Mouse (Mus musculus) testis, postnatal 14 days (tissue): ENCODE data around the gene Nacad.

Source experiments
- DNase-seq: peaks from one replicate; pipeline ENCODE4 v3.0.0; 2021; ENCODE audit warnings: low spot score

Gene Nacad

DNA sequence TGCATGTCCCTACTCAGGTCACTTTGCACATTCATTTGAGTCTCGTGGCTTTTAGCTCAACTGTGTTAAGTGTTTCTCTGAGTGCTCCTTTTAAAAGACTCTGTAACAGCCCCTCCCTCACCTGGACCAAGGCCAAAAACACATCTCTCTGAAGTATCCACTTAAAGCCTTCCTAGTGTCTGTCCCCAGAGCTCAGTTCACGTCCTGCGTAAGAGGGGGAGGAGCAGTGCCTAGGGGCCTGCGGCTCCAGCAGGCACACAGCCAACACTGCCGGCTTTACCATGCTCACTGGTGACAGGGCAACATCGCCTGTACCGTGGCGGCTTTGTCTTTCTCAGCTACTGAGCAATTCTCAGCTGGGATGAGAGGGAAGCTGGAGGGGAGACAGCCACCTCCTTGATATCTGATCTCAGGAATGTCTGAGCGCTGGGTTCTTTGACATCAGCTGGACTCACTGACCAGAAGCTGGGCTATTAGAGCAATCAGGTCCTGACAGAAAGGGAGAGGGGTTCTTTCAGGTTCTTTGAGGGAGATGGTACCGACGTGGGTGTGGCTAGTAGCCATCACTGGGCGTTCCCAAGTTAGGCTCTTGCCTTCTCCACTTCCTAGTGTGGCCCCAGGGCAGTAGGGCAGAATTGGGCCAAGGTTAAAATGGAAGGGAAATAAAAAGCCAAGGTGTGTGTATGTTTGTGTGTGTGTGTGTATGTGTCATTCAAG, 1.8 kb downstream of the Nacad start:
- DNase-seq, result no peak

DNA sequence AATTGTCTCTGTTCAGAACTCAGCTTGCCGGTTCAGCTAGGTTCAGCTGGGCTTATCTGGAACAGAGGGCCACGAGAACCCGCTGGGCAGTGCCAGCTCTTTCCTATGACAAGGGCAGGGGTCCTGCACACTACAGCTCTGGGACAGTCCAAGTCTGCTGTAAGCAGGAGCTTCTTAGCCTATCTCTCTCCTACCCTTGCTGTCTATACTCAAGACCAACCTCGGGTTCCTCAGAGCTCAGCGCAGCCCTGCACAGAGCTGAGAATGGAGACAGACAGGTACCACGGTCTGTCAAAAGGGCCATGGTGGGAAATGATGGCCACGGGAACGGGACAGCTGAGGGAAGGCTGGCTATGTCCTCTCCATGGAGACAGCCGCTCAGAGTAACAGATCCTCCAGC, 2.6 kb downstream of the Nacad start:
- DNase-seq, result no peak

DNA sequence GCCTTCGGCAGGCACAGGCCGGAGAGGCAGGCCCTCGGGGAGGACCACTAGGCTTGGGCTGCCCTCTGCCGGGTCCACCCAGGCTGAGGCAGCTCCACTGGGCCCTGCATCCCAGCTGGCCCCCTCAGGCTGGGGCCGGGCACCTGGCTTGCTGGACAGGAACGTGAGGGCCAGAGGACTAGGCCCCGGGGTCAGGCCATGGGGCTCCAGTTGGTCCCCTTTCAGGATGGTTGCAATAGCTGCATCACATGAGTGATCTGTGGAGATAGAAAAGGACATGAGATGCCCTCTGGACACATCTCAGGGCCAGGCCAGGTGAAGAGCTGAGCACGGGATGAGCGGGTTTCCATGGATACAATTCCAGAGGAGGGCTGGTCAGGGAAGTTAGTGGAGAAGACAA, 3.2 kb downstream of the Nacad start:
- no peak for DNase-seq

DNA sequence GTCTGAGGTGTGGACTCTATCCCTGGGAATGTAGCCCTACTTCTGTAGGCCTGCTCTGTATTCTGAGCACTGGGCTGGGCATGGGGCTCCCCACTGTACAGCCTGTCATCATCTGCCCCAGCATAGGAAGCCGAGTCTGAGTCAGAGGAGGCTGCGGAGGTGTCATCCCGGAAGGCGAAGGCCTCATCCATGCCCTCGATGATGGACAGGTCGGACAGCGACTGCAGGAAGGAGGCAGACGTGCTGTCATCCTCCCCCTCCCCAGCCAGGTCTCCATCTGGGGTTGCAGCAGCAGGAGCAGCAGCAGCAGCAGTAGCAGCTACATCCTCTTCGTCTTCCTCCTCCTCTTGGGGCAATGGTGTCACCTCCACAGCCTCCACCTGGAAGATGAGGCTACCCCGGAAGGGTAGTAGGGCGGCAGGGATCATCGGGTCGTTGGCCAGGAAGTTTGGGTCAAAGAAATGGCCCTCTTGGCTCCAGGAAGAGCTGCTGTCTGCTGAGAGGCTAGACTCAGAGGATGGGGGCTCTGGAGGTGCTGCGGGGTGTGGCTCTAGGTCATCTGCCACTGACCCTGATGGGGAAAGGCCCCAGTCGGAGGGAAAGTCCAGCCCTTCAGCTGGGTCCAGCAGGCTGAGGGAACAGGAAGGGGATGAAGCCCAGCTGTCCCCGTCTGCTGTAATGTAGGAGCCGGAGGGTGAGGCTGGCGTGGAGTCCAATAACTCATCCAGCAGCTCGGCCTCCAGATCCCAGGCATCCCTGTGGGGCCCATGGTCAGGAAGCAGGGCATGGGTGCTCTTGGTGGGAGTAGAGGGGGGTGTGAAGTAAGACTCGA, 4.0 kb downstream of the Nacad start:
- no peak for DNase-seq

DNA sequence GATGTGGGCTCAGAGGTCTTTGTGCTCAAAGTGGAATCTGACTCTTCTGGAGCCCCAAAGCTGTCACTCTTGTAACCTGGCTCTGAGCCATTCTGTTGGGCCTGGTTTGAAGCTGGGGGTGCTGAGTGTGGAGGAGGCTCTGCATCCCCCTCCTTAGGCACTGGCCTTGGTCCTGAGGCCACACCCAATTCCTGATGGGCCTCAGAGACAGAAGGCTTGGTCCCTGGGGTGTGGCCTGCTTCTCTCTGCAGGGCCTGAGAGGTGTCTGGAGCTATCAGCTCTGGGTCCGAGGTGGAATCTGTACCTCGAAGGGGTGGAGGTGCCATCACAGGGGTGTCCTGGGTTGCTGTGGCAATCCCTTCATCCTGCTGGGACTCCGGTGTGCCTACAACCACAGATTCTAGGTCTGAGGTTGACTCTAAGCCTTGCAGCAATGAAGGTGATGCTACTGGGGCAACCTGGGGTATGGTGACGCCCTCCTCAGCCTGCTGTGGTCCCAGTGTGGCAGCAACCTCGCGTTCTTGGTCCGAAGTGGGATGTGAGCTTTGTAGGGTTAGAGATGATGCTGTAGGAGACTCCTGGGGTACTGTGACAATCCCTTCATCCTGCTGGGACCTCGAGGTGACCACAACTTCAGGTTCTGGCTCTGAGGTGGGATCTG, 5.4 kb downstream of the Nacad start:
- DNase-seq, result no peak

DNA sequence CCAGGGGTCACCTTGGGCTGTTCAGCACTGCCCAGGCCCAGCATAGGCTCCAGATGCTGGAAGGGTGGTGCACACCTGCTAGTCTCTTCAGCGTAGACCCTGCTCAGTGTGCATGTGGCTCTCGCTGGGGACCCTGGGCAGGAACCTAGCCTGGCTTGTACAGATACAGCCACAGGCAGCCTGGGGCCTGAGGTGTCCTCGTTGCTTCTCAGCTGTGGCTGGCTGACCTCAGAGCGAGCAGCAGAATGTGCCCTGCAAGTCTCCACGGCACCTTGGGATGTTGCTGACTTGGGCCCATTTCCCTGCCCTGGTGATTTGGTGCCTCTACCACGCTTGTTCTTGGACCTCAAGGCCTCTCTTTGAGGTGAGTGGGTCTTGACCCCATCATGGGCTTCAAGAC, 6.0 kb downstream of the Nacad start:
- no peak for DNase-seq

DNA sequence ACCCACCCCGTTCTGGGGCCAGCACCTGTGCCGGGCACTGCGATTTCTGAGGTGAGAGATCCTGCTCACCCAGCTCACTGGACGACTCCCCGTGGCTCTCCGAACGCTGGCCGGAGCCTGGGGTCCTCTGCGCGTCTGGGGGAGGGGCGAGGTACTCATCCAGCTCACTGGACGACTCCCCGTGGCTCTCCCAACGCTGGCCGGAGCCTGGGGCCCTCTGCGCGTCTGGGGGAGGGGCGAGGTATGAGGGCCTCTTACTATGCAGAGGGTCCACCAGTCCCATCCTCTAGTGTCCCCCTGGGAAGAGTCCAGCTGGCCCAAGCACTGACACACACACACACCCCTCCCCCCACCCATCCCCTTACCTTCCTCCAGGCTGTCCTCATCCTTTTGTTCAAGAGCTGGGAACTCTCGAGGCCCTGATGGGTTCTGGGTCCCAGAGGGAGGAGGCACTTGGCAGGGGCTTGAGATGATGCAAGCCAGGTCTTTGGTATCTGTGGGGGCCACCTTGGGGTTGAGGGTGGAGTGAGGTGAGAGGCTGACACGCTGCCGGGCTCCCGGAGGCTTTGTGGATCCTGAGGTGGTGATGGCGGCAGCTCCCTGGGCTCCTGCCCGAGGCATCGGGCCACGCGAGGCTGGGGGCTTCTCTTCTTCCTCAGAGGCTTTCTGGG, 6.7 kb downstream of the Nacad start:
- no peak for DNase-seq

DNA sequence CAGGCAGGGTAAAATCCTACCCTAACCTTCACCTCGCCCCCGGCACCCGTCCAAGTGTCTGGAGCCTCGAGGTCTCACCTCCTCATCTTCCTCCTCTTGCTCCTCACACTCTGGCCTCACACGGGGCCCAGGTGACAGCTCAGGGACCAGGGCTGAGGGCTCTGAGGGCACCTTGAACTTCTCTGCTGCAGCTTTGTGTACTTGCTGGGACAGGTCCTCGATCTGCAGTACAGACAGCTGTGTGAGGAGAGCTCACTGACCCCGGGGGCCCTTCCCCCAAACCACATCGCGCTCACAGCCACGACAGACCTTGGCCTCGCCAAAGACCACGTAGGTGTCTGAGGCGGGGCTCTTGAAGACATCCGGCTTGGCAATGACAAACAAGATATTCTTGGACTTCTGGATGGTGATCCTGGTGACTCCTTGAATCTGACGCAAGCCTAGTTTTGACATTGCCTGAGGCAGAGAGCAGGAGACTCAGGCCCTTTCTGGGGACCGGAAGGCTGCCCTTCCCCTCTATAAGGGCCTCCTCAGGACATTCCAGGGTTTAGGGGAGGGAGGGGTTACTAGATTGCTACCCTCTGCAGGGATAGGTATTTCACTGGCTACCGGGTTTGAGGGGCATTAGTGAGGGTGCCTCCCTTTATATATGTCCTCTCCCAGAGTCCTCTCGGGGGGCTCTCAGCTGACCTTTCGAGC, 7.5 kb downstream of the Nacad start:
- no peak for DNase-seq

DNA sequence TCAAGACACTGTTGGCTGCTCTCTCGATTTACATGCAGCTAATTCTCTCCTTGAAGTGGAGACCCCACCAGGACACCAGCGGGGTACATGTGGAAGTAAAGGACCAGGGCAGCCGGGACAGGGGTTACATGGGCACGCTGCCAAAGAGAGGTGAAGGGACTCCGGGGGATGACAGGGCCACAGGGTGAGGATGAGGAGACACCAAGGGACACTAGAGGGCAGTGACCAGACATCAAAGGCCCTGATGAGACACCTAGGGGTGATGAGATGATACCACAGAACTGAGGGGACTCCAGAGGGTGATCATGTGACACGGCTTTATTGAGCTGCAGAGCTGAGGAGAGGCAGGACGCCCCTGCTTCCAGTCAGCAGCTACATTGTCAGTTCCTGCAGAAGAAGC, 8.3 kb downstream of the Nacad start:
- no peak for DNase-seq

DNA sequence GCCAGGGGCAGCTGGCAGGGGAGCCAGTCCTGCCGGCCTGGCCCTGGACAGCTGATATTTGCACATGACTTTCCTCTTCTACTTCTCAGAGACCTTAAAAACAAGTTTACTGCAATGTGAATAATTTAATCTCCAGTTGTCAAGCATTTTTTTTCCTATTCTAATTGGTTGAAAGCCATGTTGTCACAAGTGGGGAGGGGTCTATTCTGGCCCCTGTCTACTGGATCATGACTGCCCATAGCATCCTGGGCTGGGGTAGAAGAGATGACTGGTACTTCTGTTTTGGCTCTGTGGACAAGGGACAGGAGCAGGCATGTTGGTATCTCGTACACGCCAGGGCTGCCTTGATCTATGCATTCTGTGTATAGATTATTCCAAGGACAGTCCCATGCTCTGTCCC, 9.2 kb downstream of the Nacad start:
- no peak for DNase-seq

DNA sequence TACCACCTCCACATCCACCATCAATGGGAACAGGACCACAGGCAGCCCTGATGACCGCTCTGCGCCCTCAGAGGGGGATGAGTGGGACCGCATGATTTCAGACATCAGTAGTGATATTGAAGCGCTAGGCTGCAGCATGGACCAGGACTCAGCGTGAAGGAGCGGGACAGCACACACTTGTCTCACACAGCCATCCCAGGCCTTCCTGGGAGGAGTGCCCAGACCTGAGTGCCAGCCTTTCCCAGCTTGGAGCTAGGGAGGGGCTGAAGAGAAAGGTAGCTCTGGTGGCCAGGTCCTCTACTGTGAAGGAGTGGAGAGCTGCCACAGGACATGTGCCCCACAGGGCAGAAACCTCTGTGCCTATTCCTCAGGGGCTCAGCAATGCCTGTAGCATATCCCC, 9.6 kb downstream of the Nacad start:
- DNase-seq, result no peak

DNA sequence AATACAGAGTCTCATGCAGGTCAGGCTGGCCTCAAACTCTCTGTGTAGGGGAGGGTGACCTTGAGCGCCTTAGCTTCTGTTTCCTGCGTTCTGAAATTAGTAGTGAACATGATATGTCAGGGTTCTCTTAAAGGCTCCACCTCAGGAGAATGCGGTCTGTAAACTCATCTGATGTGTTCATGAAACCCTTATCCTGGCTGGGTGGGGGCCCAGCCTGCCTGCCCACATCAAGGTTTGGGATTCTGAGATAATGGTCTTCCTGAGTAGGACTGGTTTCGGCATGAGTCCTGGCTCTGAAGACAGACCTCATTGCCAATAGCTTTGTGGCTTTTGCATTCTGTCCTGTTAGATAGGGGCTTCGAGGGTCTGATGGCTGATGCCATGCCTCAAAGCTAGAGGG, 10.5 kb downstream of the Nacad start:
- DNase-seq, result no peak

DNA sequence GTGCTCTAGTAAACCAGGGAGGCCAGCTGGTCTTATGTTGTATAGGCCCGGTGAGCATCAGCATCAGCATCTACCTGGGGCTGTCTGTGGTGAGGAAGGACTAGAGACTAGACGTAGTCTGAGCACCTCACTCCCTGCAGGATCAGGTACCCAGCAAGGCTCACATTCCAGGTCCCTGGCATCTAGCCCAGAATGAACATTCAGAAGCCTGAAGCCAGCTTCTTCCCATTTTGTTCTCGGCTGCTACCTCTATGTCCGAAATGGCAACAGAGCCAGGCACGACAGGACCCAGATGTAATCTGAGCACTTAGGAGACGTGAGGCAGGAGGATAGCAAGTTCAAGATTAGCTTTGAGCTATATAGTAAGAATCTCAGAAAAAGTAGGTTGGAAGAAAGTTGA, 11.0 kb downstream of the Nacad start:
- no peak for DNase-seq

DNA sequence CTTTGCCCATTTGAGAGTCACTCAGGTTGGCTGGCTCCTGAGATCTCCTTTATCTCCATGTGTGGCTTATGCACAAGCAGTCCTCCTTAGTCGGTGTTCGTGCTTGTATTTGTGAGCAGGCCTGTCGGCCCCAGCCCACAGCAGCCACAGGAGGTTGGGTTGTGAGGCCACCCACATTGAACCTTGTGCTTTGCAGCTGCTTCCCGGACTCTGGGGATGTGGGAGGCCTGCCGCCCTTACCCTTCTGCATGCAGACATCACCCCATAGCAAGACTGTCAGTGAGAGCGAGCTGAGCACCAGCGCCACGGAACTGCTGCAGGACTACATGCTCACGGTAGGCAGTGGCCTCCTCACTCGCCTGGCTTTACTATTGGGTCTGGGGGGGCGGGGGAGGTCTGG, 12.4 kb downstream of the Nacad start:
- DNase-seq, result no peak

DNA sequence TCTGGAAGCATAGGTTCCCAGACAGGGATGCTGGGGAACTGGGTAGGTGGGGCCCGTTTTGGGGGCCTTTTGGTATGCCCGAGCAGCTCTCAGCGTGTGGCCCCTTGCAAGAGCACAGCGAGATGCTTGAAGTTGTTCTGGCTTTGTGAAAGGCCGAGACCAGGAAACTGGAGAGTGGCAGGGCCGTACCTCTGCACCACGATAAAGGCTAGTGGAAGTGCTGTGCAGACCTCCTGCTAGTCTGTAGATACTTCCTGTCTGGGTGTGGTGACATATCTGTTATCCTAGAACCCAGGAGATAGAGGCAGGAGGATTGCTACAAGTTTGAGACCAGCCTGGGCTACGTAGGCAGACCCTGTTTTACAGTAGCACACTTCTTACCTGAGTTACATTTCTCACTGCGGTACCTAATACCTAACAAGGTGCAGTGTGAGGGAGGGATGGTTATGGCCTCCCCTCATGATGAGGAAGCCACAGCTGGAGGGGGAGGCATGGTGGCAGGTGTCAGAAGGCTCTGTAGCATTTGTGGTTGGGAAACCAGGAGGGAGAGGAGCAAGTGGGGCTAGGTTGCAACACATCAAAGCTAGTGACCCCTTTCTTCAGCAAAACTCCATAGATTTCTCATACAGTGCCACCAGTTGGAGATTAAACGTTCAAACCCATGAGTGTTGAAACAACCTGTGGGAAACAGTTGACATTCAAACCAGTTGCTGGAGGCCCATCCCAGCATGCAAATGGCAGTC, 14.7 kb downstream of the Nacad start:
- no peak for DNase-seq

DNA sequence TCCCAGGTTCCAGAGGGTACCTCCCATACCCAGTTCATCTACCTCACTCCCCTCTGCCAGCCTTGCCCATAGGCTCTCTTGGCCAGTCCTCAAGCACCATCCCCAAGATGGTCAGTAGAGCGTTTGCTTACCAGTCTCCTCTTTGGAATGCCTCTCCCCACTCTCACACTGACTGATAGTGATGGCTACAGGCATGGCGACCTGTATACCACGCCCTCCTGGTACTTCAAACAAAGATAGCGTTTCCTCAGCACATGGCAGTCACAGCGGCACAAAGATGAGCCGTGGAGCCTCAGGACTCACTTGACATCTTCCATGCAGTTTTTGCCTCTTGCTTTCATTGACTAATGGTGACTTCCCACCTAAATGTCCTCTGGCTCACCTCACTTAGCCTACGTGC, 16.0 kb downstream of the Nacad start:
- DNase-seq, result no peak

DNA sequence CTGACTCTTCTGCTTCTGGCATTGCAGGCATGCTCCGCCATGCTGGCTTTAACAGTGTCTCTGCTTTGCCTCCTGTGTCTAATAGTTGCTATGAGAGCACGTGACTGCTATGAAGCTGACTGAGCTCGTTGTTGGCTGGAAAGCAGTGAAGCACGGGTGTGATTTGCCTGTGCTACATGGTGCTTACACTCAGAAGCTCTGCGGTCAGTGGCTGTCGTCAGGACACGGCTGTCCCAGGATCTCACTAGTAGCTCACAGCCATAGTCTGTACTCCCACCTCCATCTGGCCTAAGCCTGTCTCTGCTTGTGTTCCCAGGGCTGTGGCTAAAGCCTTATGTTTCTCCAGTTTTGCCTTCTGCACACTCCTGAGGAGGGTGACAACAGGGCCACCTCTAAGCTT, 17.6 kb downstream of the Nacad start:
- DNase-seq, result no peak

DNA sequence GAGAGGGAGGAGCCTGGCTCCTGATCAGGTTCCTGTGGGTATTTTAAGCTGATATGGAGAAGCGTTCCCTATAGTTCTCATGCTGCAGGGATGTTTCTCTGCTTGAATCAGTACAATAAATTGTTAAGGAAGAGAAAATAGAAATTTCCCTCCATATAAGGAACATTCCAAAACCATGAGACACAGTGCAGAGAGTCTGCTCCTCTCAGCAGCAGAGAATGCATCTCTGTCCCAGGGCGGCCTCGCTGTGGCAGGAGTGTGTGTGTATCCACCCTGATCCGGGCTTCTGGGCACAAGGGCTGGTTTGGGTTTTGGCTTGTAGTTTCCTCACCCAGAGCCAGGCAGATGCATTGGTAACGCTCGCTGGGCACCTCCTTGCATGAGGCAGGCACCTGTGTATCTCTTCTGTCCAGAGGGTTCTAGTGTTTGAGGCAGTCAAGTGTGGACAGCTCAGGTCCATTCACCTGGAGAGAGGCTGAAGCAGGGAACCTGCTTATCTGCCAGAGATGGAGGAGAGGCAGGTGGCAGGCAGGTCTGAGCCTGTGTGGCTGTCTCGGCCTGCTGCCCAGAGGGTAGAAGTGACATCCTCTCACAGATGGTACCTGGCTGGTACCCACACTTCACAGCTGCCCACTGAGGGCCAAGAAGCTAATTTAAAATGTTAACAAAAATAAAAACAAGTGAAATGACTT, 18.5 kb downstream of the Nacad start:
- DNase-seq, result no peak

DNA sequence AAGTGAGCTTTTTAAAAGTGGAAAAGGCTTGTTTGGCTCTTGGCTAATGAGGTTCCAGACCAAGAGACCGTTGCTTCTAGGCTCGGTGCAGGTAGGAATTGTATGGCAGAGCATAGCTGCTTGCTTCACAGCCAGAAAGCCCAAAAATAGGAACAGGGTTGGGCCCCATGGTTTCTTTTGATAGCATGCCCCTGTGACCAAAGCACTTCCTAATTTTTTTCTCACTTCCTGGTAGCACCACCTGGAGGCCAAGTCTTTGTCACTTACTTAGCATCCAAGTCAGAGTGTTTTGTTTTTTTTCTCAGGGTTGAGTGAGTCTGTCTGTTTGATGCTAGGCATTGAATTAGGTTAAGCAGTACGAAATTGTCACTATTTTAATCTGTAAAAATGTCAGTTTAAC, 19.2 kb downstream of the Nacad start:
- DNase-seq, result no peak

DNA sequence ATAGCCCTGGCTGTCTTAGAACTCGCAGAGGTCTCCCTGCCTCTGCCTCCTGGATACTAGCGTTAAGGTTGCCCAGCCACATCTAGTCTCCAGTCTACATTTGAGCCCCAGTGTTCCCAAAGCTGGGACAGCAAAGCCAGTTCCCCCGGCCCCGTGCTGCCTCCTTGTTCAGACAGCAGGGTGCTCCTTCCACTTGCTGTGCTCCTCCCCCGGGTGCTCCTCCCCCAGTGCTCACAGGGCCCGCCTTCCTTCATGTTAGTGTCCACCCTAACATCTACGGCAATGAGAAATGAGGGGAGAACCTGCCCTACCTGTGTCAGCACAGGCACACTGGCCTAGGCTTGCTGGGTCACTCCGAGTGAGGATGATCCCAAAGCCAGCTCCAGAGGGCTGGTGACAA, 20.1 kb downstream of the Nacad start:
- DNase-seq, result no peak

DNA sequence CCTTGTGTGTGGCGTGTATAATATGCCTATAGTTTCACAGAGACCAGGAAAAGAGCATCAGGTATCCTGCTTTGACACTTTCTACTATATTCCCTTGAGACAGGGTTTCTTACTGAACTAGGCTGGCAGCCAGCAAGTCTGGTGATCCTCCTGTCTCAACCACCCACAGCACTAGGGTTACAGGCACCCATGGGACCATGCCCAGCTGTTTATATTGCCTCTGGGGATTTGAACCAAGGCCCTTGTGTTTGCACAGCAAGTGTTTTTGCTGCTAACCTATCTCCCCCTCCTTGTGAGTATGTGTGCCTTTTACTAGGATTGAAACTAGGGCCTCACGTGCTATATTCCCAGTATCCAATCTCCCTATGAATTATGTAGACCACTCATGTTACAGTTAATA, 24.3 kb downstream of the Nacad start:
- no peak for DNase-seq
